Mouse (Mus musculus) forebrain, embryonic 11.5 days (tissue): ENCODE data around the gene Ptprd. TPM values are rescaled to one million over a fixed set of nuclear protein-coding genes. Genes with fewer than 3 reads are reported as not detected.

Experiments
- ATAC-seq: fragments of 200-750 bp; cut with Nextera tagmentation; replicated peaks from 2 replicates; pipeline ENCODE4 v1.8.0; 2017; ENCODE audit warnings: moderate TSS enrichment; ENCODE audit not compliant: low FRiP score
- DNase-seq: peaks from one replicate; pipeline ENCODE4 v3.0.0-alpha.2; 2017; ENCODE audit warnings: low spot score
- H3K27ac ChIP-seq: fragments of 300-500 bp; sonication (generic); 2 replicates; pipeline ENCODE4 v1.5.1; 2014; ENCODE audit warnings: low read depth, low read length
- H3K27me3 ChIP-seq: fragments of 300-500 bp; sonication (generic); 2 replicates; pipeline ENCODE4 v1.6.1; 2014; ENCODE audit warnings: mild to moderate bottlenecking, low read length, mixed read lengths; ENCODE audit not compliant: control insufficient read depth, insufficient read depth
- H3K36me3 ChIP-seq: fragments of 300-500 bp; sonication (generic); 2 replicates; pipeline ENCODE4 v1.6.1; 2014; ENCODE audit warnings: mild to moderate bottlenecking, low read length, moderate library complexity, mixed read lengths; ENCODE audit not compliant: control insufficient read depth, insufficient read depth
- H3K4me1 ChIP-seq: fragments of 300-500 bp; sonication (generic); replicated peaks from 2 replicates; pipeline ENCODE4 v1.6.1; 2014; ENCODE audit warnings: low read length, mixed read lengths; ENCODE audit not compliant: control insufficient read depth, insufficient read depth
- H3K4me2 ChIP-seq: fragments of 300-500 bp; sonication (generic); 2 replicates; pipeline ENCODE4 v1.6.1; 2014; ENCODE audit warnings: low read depth, mild to moderate bottlenecking, low read length, moderate library complexity, mixed read lengths; ENCODE audit not compliant: severe bottlenecking
- H3K4me3 ChIP-seq: fragments of 300-500 bp; sonication (generic); 2 replicates; pipeline ENCODE4 v1.5.1; 2014; ENCODE audit warnings: low read depth, low read length
- H3K9ac ChIP-seq: fragments of 300-500 bp; sonication (generic); 2 replicates; pipeline ENCODE4 v1.6.1; 2014; ENCODE audit warnings: low read length
- H3K9me3 ChIP-seq: fragments of 300-500 bp; sonication (generic); 2 replicates; pipeline ENCODE4 v1.6.1; 2016; ENCODE audit warnings: low read length, mixed read lengths; ENCODE audit not compliant: control insufficient read depth
- WGBS: fragments of 180-500 bp; shearing (Covaris S2); extraction: QIAGEN DNeasy Blood & Tissue Kit; methylation state at CpG from one replicate; pipeline ENCODE4 v1.1.7; 2014; 5-methylcytosine and 5-hydroxymethylcytosine counted together
- polyA plus RNA-seq: library from polyadenylated mRNA; unstranded; fragments of >200 nt; fragmentation: Nextera tagmentation; extraction: Ambion mirVana; gene quantifications from 2 replicates; pipeline ENCODE4 v1.2.1, GENCODE M21; 2014

Gene Ptprd
- polyA plus RNA-seq, 1 experiment from 2014 or later, result 30.1 TPM

DNA sequence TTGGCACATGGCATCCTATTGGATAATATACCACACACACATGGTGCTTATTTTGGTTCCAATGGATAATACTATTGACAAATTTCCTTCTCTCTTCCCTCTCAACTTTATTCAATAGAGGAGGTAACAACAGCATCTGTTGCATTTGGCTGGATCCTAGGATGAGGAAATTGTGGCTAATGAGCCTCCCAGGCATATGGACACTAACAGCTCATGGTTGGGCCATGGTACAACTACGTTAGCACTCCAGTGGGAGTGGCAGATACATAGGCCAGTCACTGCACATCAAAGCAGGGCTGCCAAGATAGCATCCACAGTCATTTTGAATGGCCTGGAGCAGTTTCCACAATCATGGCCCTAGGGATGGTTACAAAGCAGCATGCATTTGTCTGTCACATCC is 2238.4 kb downstream of the Ptprd start:
- ATAC-seq, result no peak
- H3K4me1 ChIP-seq, result no peaks in the 10 kb centered on the region
- no peaks in the 10 kb centered on the region for H3K9me3 ChIP-seq
- H3K4me3 ChIP-seq, result no peak overlapping the region
- 69% methylated on average over 1 of the region's 1 CpGs for WGBS
- no peak overlapping the region for H3K9ac ChIP-seq
- H3K36me3 ChIP-seq, result no peaks in the 10 kb centered on the region
- no peak overlapping the region for H3K27ac ChIP-seq
- no peak for DNase-seq
- H3K4me2 ChIP-seq, result no peak overlapping the region
- H3K27me3 ChIP-seq, result no peaks in the 10 kb centered on the region

GRCm38 (mm10) chr4:75969961-75970360 is 2241.8 kb downstream of the Ptprd start:
- Histone ChIP-seq H3K9me3 (no peaks in the 10 kb centered on the region), H3K4me2 (no peak overlapping the region), H3K9ac (no peak overlapping the region), H3K36me3 (no peaks in the 10 kb centered on the region), H3K27ac (no peak overlapping the region), H3K4me1 (no peaks in the 10 kb centered on the region), H3K4me3 (no peak overlapping the region), H3K27me3 (no peaks in the 10 kb centered on the region)
- no peak for ATAC-seq
- 81% methylated on average over 2 of the region's 2 CpGs for WGBS
- DNase-seq, result no peak

DNA sequence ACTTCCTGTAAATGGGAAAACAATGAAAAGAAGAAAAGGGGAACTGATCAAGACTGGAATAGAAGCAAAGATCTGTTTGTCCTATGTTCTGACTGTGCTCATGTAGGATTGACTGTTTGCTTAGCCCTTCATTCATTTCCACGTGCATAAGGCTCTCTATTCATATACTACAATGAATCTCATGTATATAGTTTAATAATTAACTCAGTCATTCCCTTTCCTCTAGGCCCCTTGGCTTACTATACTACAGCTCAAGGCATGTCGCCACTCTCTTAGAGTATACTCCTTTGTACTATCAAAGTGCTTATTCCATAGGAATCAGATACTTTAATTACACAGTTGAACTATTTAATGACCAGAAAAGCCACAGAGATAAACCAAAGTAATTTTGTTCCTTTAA is 2243.1 kb downstream of the Ptprd start:
- H3K4me1 ChIP-seq, result no peaks in the 10 kb centered on the region
- no peaks in the 10 kb centered on the region for H3K36me3 ChIP-seq
- no peak overlapping the region for H3K4me3 ChIP-seq
- DNase-seq (no peak), ATAC-seq (no peak)
- no peak overlapping the region for H3K4me2 ChIP-seq
- no peak overlapping the region for H3K27ac ChIP-seq
- H3K27me3 ChIP-seq, result no peaks in the 10 kb centered on the region
- H3K9ac ChIP-seq, result no peak overlapping the region
- no peaks in the 10 kb centered on the region for H3K9me3 ChIP-seq
- 88% methylated on average over 2 of the region's 2 CpGs for WGBS

DNA sequence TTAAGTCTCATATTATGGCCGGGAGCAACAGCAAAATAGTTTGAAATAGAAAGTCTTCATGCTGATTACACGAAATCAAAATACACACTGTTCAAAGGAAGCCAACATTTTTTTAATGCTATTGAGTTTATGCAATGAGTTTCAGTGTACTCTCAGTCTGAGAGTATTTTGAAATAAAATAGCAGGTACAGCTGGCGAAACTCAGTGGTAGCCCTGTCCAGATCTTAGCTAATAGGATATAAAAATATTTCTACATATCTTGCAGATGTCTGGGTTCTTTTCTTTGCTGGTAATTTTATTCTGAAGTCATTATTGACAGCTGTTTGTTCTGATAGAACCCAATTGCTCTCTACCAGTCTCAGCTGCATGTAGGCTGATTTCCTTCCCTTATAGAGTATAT is 2246.0 kb downstream of the Ptprd start:
- Histone ChIP-seq H3K36me3 (no peaks in the 10 kb centered on the region), H3K27me3 (no peaks in the 10 kb centered on the region), H3K27ac (no peak overlapping the region), H3K4me1 (no peaks in the 10 kb centered on the region), H3K4me2 (no peak overlapping the region), H3K9me3 (no peaks in the 10 kb centered on the region), H3K9ac (no peak overlapping the region), H3K4me3 (no peak overlapping the region)
- 85% methylated on average over 3 of the region's 3 CpGs for WGBS
- ATAC-seq, result no peak
- no peak for DNase-seq

DNA sequence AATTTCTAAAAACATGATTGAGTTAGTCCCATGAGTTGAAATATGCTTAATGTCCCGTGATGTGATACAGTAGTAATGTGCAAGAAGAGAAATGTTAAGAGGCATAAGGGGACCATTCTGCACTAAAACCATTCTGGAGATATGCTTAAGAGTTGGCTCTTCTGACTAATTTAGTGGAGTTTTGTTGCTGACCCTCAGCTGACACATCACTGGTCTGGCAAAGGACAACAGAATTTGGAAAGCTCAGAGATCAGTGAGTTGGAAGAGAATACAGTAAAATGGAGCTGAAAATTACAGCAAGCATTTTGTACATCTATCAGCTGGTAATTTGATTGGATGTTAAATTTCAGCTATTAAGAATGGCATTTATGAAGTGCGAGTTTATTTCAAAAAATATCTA is 2248.8 kb downstream of the Ptprd start:
- Histone ChIP-seq H3K27ac (no peak overlapping the region), H3K9ac (no peak overlapping the region), H3K4me2 (no peak overlapping the region), H3K9me3 (no peaks in the 10 kb centered on the region), H3K4me3 (no peak overlapping the region), H3K27me3 (no peaks in the 10 kb centered on the region), H3K36me3 (no peaks in the 10 kb centered on the region), H3K4me1 (no peaks in the 10 kb centered on the region)
- no peak for DNase-seq
- WGBS, result 87% methylated on average over 2 of the region's 2 CpGs
- no peak for ATAC-seq

DNA sequence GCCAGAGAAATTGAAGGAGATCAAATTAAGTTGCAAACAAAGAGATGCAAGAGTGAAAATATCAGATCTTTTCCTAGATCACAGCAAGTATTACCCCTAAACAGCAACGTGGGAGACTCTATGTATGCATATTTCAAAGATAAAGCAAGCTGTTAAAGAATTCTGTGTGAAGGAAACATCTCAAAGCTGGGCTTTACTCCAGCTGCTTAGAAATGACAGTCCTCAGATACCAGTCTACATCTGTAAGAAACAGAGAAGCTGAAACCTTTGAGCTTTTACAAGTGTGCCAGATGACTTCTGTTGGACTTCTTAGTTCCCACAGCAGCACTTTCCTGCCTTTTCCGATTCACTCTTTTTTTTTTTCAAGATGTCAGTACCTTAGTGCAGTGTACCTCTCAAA is 2249.9 kb downstream of the Ptprd start:
- Histone ChIP-seq H3K36me3 (no peaks in the 10 kb centered on the region), H3K9ac (no peak overlapping the region), H3K4me2 (no peak overlapping the region), H3K27ac (no peak overlapping the region), H3K27me3 (no peaks in the 10 kb centered on the region), H3K4me3 (no peak overlapping the region), H3K4me1 (no peaks in the 10 kb centered on the region), H3K9me3 (no peaks in the 10 kb centered on the region)
- WGBS, result 76% methylated on average over 2 of the region's 2 CpGs
- DNase-seq, result no peak
- no peak for ATAC-seq

DNA sequence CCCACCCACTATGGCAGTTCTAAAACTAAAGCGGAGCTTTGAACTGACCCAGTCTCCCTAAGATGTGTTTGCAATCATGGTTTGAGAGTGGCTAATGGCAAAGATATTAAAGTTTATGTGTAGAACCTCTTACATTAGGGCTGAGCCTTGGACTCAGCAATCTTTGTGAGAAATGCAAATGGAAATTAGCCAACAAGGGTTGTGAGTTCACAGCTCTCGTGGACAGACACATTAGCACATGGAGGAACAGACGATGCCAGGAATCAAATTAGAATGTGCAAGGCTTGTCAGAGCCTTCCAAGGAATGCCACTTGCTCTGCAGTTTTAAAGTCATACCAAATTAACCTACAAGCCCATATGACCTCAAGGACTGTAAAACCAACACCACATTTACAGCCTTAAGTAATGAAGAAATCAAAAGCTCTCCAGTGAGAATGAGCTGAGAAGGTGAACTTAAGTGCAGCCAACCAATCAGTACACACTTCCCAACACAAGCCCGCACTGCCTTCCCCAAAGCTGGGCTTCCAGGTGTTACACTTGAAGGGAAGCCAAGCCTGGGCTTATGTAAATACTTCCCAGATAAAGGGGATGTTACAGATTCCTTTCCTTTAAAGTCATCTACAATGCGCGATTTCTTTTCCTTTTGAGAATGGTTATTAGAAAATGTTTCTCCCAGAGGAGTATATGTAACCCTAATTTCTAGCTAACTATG is 2258.3 kb downstream of the Ptprd start:
- Histone ChIP-seq H3K4me2 (no peak overlapping the region), H3K27me3 (no peaks in the 10 kb centered on the region), H3K4me3 (no peak overlapping the region), H3K27ac (no peak overlapping the region), H3K36me3 (no peaks in the 10 kb centered on the region), H3K9ac (no peak overlapping the region), H3K4me1 (no peaks in the 10 kb centered on the region), H3K9me3 (no peaks in the 10 kb centered on the region)
- DNase-seq, result no peak
- ATAC-seq, result no peak
- WGBS, result 81% methylated on average over 6 of the region's 6 CpGs

- no peak overlapping the region for H3K4me2 ChIP-seq
- H3K27me3 ChIP-seq, result no peaks in the 10 kb centered on the region
- no peaks in the 10 kb centered on the region for H3K9me3 ChIP-seq
- no peaks in the 10 kb centered on the region for H3K4me1 ChIP-seq
- H3K4me3 ChIP-seq, result no peak overlapping the region
- DNase-seq (no peak), ATAC-seq (no peak)
- H3K36me3 ChIP-seq, result no peaks in the 10 kb centered on the region
- 83% methylated on average over 4 of the region's 4 CpGs for WGBS
- H3K27ac ChIP-seq, result no peak overlapping the region
- H3K9ac ChIP-seq, result no peak overlapping the region
Measured at GRCm38 (mm10) chr4:75950582-75950981, 2261.2 kb downstream of the Ptprd start.

- Histone ChIP-seq H3K9ac (no peak overlapping the region), H3K27me3 (no peaks in the 10 kb centered on the region), H3K4me3 (no peak overlapping the region), H3K9me3 (no peaks in the 10 kb centered on the region), H3K27ac (no peak overlapping the region), H3K4me1 (no peaks in the 10 kb centered on the region; the same call in 1 of the 2 replicates), H3K36me3 (no peaks in the 10 kb centered on the region), H3K4me2 (no peak overlapping the region)
- DNase-seq, result no peak
- ATAC-seq, result peak; percentile 66; the same call in 1 of the 2 replicates
- 14% methylated on average over 4 of the region's 4 CpGs for WGBS
Measured at GRCm38 (mm10) chr4:75894871-75895270, 2316.9 kb downstream of the Ptprd start.
